Mouse (Mus musculus): ENCODE results near the gene Nlgn1. TPM values are rescaled to one million over a fixed set of nuclear protein-coding genes. Genes with fewer than 3 reads are reported as not detected.

The Nlgn1 gene
- polyA plus RNA-seq, 1 experiment from 2014 or later, result 0.93 TPM

DNA sequence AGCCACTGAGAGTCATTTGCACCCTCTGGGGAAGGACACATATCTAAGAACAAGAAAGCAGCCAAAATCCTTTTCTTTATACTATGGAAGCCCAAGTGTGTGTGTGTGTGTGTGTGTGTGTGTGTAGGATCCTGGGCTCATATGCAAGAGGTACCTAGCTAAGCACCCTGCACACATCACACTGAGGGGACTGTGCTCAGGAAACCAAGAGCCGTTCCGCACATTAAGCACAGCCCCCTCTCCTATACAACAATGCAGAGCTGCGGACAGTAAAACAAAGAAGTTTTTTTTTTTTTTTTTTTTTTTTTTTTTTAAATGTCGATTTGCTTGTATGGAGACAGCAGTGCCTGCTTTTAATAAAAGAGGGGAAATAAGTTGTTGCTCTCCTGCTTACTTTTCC lies 659.5 kb downstream of the Nlgn1 start:
- DNase-seq (ENCODE audit: low spot score), result no peak
- H3K4me2 ChIP-seq (ENCODE audit: low read length), result no peak overlapping the region
- TF ChIP-seq CTCF (IDR thresholded peaks at IDR 0.05; ENCODE audit: low read depth), result no peak
- H3K9me3 ChIP-seq (replicated peaks; ENCODE audit: low read length), result no peaks in the 10 kb centered on the region
- no peak overlapping the region for H3K9ac ChIP-seq (ENCODE audit: low read depth, low read length)
- no peak for ATAC-seq (replicated peaks; ENCODE audit: low FRiP score, low read depth)
- H3K27me3 ChIP-seq (ENCODE audit: insufficient read depth, low read length), result no peaks in the 10 kb centered on the region
- H3K36me3 ChIP-seq (ENCODE audit: insufficient read depth, low read length), result no peaks in the 10 kb centered on the region
- H3K4me3 ChIP-seq (replicated peaks; ENCODE audit: low read depth, low read length), result no peak overlapping the region
- no peaks in the 10 kb centered on the region for H3K4me1 ChIP-seq (replicated peaks; ENCODE audit: insufficient read depth, low read length)
- H3K27ac ChIP-seq, result no peak overlapping the region
- WGBS, result 67% methylated on average over 4 of the region's 4 CpGs

DNA sequence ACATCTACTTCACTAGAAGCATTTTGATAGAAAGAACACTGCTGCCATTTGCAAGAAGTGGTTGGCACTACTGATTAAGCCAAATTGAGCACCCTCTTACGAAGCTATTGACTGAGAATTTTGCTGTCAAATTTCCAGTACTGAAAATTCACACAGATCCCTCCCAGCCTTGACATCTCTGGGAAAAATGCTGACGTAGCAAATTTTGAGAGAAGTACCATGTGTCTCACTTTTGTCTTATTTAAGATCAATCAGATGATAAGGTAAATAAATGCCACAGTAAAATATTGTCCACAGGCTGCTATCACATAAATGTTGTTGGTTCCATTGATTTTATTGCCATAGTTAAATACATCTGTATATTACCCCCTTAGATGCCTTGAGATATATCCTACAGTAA lies 668.8 kb downstream of the Nlgn1 start:
- WGBS, result 71% methylated on average over 2 of the region's 2 CpGs
- TF ChIP-seq CTCF (IDR thresholded peaks at IDR 0.05; ENCODE audit: low read depth), result no peak

GRCm38 (mm10) chr3:25660285-25660684 lies 672.0 kb downstream of the Nlgn1 start:
- no peaks in the 10 kb centered on the region for H3K4me1 ChIP-seq (replicated peaks; ENCODE audit: insufficient read depth, low read length)
- H3K9ac ChIP-seq (ENCODE audit: low read depth, low read length), result no peak overlapping the region
- ATAC-seq (replicated peaks; ENCODE audit: low FRiP score, low read depth), result no peak
- WGBS, result 94% methylated on average over 3 of the region's 3 CpGs
- H3K27me3 ChIP-seq (ENCODE audit: insufficient read depth, low read length), result no peaks in the 10 kb centered on the region
- no peak overlapping the region for H3K4me3 ChIP-seq (replicated peaks; ENCODE audit: low read depth, low read length)
- H3K36me3 ChIP-seq (ENCODE audit: insufficient read depth, low read length), result no peaks in the 10 kb centered on the region
- no peaks in the 10 kb centered on the region for H3K9me3 ChIP-seq (replicated peaks; ENCODE audit: low read length)
- no peak for TF ChIP-seq CTCF (IDR thresholded peaks at IDR 0.05; ENCODE audit: low read depth)
- H3K27ac ChIP-seq, result no peak overlapping the region
- H3K4me2 ChIP-seq (ENCODE audit: low read length), result no peak overlapping the region
- no peak for DNase-seq (ENCODE audit: low spot score)

More for the DNA sequence above, 668.8 kb downstream of the Nlgn1 start:
- H3K36me3 ChIP-seq (ENCODE audit: insufficient read depth, low read length), result no peaks in the 10 kb centered on the region
- no peaks in the 10 kb centered on the region for H3K27me3 ChIP-seq (ENCODE audit: insufficient read depth, low read length)
- H3K4me3 ChIP-seq (replicated peaks; ENCODE audit: low read depth, low read length), result no peak overlapping the region
- H3K9ac ChIP-seq (ENCODE audit: low read depth, low read length), result no peak overlapping the region
- H3K9me3 ChIP-seq (replicated peaks; ENCODE audit: low read length), result no peaks in the 10 kb centered on the region
- H3K4me1 ChIP-seq (replicated peaks; ENCODE audit: insufficient read depth, low read length), result no peaks in the 10 kb centered on the region
- H3K4me2 ChIP-seq (ENCODE audit: low read length), result no peak overlapping the region
- H3K27ac ChIP-seq, result no peak overlapping the region
- no peak for ATAC-seq (replicated peaks; ENCODE audit: low FRiP score, low read depth)
- DNase-seq (ENCODE audit: low spot score), result no peak

DNA sequence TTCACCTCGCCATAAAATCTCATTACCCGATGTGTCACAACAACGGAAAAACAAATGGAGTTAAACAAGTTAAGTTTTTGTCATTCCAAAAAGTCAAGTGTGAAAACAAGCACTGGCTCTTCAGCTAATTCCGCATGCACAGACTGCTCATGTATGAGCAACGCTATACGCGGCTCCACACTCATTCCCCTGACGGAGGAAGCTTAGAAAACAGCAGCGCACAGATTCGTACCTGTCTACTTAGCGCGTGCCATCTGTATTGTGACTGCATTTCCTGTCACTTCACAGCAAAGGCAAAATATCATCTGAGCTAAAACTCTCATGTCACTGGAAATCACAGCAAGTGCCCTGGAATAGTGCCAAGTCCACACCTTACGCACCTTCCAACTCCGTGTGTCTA lies 674.3 kb downstream of the Nlgn1 start:
- no peak for DNase-seq (ENCODE audit: low spot score)
- Histone ChIP-seq H3K4me3 (replicated peaks; ENCODE audit: low read depth, low read length) (no peak overlapping the region), H3K27me3 (ENCODE audit: insufficient read depth, low read length) (no peaks in the 10 kb centered on the region), H3K27ac (no peak overlapping the region), H3K4me1 (replicated peaks; ENCODE audit: insufficient read depth, low read length) (no peaks in the 10 kb centered on the region), H3K4me2 (ENCODE audit: low read length) (no peak overlapping the region), H3K9ac (ENCODE audit: low read depth, low read length) (no peak overlapping the region), H3K36me3 (ENCODE audit: insufficient read depth, low read length) (no peaks in the 10 kb centered on the region), H3K9me3 (replicated peaks; ENCODE audit: low read length) (no peaks in the 10 kb centered on the region)
- no peak for TF ChIP-seq CTCF (IDR thresholded peaks at IDR 0.05; ENCODE audit: low read depth)
- ATAC-seq (replicated peaks; ENCODE audit: low FRiP score, low read depth), result no peak
- WGBS, result 94% methylated on average over 14 of the region's 14 CpGs

- H3K27ac ChIP-seq, result no peak overlapping the region
- H3K9ac ChIP-seq (ENCODE audit: low read depth, low read length), result no peak overlapping the region
- DNase-seq (ENCODE audit: low spot score), result no peak
- no peak for TF ChIP-seq CTCF (IDR thresholded peaks at IDR 0.05; ENCODE audit: low read depth)
- no peak overlapping the region for H3K4me2 ChIP-seq (ENCODE audit: low read length)
- no peaks in the 10 kb centered on the region for H3K36me3 ChIP-seq (ENCODE audit: insufficient read depth, low read length)
- H3K9me3 ChIP-seq (replicated peaks; ENCODE audit: low read length), result no peaks in the 10 kb centered on the region
- no peak for ATAC-seq (replicated peaks; ENCODE audit: low FRiP score, low read depth)
- 90% methylated on average over 11 of the region's 11 CpGs for WGBS
- H3K4me1 ChIP-seq (replicated peaks; ENCODE audit: insufficient read depth, low read length), result no peaks in the 10 kb centered on the region
- H3K27me3 ChIP-seq (ENCODE audit: insufficient read depth, low read length), result no peaks in the 10 kb centered on the region
- no peak overlapping the region for H3K4me3 ChIP-seq (replicated peaks; ENCODE audit: low read depth, low read length)
Observed at GRCm38 (mm10) chr3:25657074-25657473, 675.2 kb downstream of the Nlgn1 start.

DNA sequence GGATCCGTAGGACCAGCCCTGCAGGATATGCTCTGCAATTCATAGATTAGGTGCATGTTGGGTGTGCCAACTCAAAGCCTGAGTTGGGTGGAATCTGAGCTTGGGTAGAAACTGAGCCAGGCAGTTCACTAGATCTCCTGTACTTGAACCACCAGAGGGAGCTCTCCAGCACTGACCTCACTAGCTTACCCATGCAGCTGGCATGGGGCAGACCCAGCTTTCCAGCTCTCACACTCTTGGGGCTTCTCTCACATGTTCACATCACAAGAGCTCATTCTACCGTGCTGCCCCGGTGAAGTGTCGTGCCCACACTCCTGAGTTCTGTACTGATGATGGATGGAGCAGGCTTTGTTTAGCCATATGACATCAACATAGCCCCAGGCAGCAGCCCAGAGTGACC lies 679.2 kb downstream of the Nlgn1 start:
- Histone ChIP-seq H3K4me1 (replicated peaks; ENCODE audit: insufficient read depth, low read length) (no peaks in the 10 kb centered on the region), H3K9me3 (replicated peaks; ENCODE audit: low read length) (no peaks in the 10 kb centered on the region), H3K4me2 (ENCODE audit: low read length) (no peak overlapping the region), H3K4me3 (replicated peaks; ENCODE audit: low read depth, low read length) (no peak overlapping the region), H3K27ac (no peak overlapping the region), H3K27me3 (ENCODE audit: insufficient read depth, low read length) (no peaks in the 10 kb centered on the region), H3K9ac (ENCODE audit: low read depth, low read length) (no peak overlapping the region), H3K36me3 (ENCODE audit: insufficient read depth, low read length) (no peaks in the 10 kb centered on the region)
- peak; percentile 63 for TF ChIP-seq CTCF (IDR thresholded peaks at IDR 0.05; ENCODE audit: low read depth)
- DNase-seq (ENCODE audit: low spot score) (peak; percentile 34), ATAC-seq (replicated peaks; ENCODE audit: low FRiP score, low read depth) (no peak)
- 79% methylated on average over 4 of the region's 4 CpGs for WGBS

Data from kidney, postnatal 0 days (tissue).